Mouse (Mus musculus) lung, postnatal 4 days (tissue): ENCODE measurements around the gene Atf7ip.
A peak's percentile ranks its signal among the peaks of the same experiment; 100 is the strongest.

Source experiments
- DNase-seq, 2 experiments: peaks; one replicate each; pipeline ENCODE4 v3.0.0; 2021

Atf7ip gene

GRCm38 (mm10) chr6:136524751-136525150 lies 18.8 kb downstream of the Atf7ip start:
- DNase-seq = no peak

GRCm38 (mm10) chr6:136525567-136525966 lies 19.6 kb downstream of the Atf7ip start:
- no peak for DNase-seq

GRCm38 (mm10) chr6:136529156-136529555 lies 23.2 kb downstream of the Atf7ip start:
- DNase-seq = no peak

DNA sequence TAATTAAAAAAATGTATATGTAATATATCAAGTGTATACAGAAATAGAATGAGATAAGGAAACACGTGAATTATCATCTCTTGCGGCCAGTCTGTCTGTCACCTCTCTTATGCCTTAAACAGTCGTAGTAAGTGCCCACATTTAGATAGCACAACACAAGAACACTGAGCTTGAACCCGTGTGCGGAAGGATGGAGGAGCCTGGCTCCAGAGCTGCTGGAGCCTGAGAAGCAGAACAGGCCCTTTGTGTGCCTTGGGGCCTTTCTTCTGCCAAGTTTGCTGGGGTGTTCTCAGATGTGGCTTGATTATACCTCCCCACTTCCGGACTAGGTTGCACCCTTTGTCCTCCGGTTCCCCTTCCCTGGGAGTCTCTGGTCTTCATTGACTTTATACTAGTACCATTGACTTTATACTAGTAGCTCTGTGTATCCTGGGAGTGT lies 25.8 kb downstream of the Atf7ip start:
- peak; percentile 55 to 58 for DNase-seq

- peak; percentile 73 to 85 for DNase-seq
Measured at GRCm38 (mm10) chr6:136532535-136533291, 26.7 kb downstream of the Atf7ip start.

GRCm38 (mm10) chr6:136533804-136534203 lies 27.8 kb downstream of the Atf7ip start:
- DNase-seq = no peak

DNA sequence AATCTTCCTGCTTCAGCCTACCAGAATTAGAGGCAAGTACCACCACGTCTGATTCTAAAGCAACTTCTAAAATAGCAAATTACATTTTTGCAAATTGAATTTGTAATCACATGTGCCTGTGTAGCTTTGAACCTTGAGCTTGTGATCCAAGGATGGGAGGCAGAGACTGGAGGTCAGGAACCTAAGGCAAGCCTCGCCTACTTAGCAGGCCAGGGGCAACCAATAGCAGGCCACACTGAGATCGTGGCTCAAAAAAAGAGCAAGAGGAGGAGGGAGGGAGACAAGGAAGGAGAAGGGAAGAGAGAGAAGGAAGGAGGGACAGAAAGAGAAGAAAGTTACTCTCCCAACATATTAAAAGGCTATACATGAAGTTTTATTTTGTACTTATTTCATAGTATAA lies 28.5 kb downstream of the Atf7ip start:
- peak in 1 of 2 experiments; percentile 3 for DNase-seq

GRCm38 (mm10) chr6:136535176-136535575 lies 29.2 kb downstream of the Atf7ip start:
- no peak for DNase-seq

DNA sequence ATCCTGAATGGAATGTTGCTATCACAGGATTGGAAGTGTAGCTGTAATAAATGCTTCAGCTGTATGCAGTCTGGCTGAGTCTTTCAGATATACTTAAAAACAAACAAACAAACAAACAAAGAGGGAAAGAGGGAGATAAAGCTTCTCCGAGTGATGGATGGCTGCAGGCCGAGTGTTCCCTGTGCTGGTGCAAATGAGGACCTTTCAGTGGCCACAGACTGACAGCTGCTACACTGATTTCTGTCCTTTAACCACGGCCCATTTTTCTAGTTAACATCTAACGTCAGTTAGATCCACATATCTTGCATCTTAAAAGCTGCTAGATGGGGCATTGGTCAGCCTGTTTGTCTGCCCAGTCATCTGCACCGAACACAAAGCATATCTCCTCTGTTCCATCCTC lies 30.2 kb downstream of the Atf7ip start:
- DNase-seq = no peak

DNA sequence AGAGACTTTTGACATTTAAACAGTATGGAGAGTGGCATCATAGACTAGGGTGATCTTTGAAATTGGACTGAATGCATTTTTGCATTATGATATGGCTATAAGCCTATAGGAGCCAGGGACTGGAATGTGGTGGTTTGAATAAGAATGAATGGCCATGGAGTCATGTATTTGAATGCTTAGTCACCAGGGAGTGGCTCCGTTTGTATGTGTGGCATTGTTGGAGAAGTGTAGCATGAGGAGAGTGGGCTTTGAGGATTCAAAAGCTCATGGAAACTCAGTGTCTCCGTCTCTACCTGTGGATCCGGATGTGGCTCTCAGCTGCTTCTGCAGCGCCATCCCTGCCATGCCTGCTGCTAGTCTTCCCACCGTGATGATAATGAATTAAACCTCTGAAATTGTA lies 35.4 kb downstream of the Atf7ip start:
- DNase-seq = no peak

- DNase-seq = no peak
Measured at GRCm38 (mm10) chr6:136542105-136542504, 36.1 kb downstream of the Atf7ip start.

DNA sequence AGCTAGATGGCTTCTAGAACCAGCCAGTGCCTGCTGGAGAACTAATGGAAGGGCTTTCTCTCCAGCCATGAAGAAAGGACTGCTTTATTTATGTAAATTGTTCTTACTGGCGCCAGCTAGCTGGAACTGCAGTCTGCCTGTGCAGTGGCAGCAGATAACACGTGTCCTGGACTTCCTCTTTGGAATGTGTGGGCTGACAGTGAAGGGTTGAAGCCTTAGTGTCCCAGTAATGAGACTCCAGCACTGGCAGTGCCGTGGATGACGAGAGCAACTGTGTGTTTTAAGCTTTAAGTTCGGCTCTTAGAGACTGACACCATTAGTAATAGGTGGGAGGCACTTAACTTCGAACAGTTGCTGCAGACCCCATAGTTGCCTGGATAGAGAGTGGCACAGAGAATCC lies 37.2 kb downstream of the Atf7ip start:
- peak; percentile 77 to 81 for DNase-seq

- no peak for DNase-seq
Measured at GRCm38 (mm10) chr6:136545284-136545870, 39.4 kb downstream of the Atf7ip start.

DNA sequence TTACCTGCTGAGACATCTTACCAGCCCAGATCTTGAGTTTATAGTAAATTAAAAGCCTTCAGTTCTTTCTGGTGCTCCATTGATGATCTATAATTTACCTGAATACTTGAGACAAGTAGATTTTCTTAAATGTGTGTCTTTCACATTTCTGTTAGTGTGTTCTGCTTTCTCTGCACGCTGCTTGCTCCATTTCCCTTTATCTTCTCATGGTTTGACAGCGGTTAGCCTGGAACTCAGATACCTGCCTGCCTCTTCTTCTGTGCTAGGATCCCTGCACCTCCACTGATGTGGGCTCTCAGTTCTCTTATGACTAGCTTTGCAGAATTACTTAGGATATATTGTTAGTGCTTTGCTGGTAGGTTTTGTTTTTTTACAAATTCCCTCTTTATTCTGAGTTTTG lies 40.3 kb downstream of the Atf7ip start:
- no peak for DNase-seq

DNA sequence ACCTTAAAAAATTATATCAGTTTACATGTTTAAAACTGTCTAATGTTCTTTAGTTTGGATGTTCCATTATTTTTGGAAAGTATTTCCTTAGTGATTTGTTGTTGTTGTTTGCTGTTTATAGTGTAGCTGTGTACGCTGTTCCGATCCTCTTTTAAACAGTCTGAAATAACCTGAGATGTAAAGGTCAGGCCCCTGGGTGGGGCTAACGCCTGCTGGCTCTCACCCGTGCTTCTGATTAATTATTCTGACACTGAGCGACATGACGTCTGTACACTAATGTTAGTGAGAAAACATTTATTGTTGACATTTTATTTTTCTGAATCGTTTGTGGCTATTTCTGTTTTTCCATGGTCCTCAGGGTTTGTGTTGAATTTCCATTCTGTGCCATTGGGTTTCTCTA lies 41.0 kb downstream of the Atf7ip start:
- no peak for DNase-seq

GRCm38 (mm10) chr6:136548041-136548770 lies 42.2 kb downstream of the Atf7ip start:
- peak in 1 of 2 experiments; percentile 46 for DNase-seq

DNA sequence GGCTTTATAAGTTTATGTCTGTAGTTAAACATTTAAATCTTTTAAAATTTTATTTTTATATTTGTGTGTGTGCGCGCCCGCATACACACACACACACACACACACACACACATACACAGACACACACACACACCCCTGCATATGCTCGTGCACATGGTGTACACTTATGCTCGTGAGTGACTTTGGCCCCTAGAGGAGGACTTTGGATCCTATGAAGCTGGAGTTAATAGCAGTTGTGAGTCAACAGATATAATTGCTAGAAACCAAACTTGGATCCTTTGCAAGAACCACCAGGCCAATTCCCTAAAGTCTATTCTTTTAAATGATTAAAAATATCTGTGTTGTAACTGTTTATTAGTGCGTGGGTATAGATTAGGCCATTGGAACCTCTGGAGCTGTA lies 42.8 kb downstream of the Atf7ip start:
- DNase-seq = no peak

- no peak for DNase-seq
Measured at GRCm38 (mm10) chr6:136549606-136550005, 43.6 kb downstream of the Atf7ip start.

- peak in 1 of 2 experiments; percentile 30 for DNase-seq
Measured at GRCm38 (mm10) chr6:136550596-136551304, 44.8 kb downstream of the Atf7ip start.

GRCm38 (mm10) chr6:136551550-136552109 lies 45.7 kb downstream of the Atf7ip start:
- no peak for DNase-seq

DNA sequence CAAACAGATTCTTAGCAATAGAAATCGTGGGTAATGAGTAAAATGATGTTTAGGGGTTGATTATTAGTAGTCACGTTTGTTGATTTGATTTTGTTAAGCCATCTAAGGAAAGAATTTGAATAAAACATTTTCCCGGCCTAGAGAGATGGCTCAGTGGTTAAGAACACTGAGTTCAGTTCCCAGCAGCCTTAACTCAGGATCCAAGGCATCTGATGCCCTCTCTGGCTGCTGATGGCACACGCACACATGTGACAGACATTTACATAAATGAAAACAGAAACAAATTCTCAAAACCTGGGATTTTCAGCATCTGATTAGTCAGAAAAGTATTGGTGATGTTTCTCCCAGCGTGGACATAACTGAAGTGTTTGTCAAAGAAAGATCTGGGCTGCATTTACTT lies 47.2 kb downstream of the Atf7ip start:
- no peak for DNase-seq

GRCm38 (mm10) chr6:136553767-136554569 lies 48.0 kb downstream of the Atf7ip start:
- peak; percentile 34 to 58 for DNase-seq
